ENCODE assay signal across 25 mouse cellular contexts in genomic region chr6:26976613-26977012, GRCm38 (mm10).
DNase-seq lines count a peak whose midpoint lies in the region; ATAC-seq and TF ChIP-seq lines count a peak whose summit lies in the region.
"Had no signal": no experiment of that assay in that cellular context is flagged by ENCODE, and none has a peak within 500 bp of the region (broad histone marks: within the 10 kb centered on the region; RNA-seq: fewer than 3 reads in every experiment).

No protein-coding gene starts in this region.

- no peaks in the 10 kb centered on the region for H3K9me3 ChIP-seq in midbrain, postnatal 0 days (ENCODE audit: low read length)
- no peaks in the 10 kb centered on the region for H3K9me3 ChIP-seq in midbrain, embryonic 13.5 days
- H3K9me3 ChIP-seq: heart, embryonic 13.5 days; megakaryocyte, embryonic 14.5 days; neural tube, embryonic 12.5 days had no signal

- ATAC-seq in frontal cortex, adult (ENCODE audit: low TSS enrichment): peak; percentile 73
- ATAC-seq in midbrain, postnatal 0 days (ENCODE audit: low FRiP score): no peak
- no peak for ATAC-seq in midbrain, embryonic 13.5 days
- ATAC-seq: Patski had no signal

- intact Hi-C loops in heart, adult 2 months (cut with DNase I): no loop called here

- no peaks in the 10 kb centered on the region for H3K27me3 ChIP-seq in midbrain, postnatal 0 days (ENCODE audit: insufficient read depth, low read length)
- H3K27me3 ChIP-seq in midbrain, embryonic 13.5 days: no peaks in the 10 kb centered on the region
- no peaks in the 10 kb centered on the region for H3K27me3 ChIP-seq in heart, adult 2 months (ENCODE audit: control insufficient read depth, insufficient read depth, low read length)
- H3K27me3 ChIP-seq: heart, embryonic 13.5 days; megakaryocyte, embryonic 14.5 days; neural tube, embryonic 12.5 days; Patski had no signal

- H3K9ac ChIP-seq in midbrain, postnatal 0 days (replicated peaks; ENCODE audit: low read length, poor library complexity, severe bottlenecking): no peak overlapping the region
- no peak overlapping the region for H3K9ac ChIP-seq in midbrain, embryonic 13.5 days (replicated peaks)
- H3K9ac ChIP-seq in heart, adult 2 months (ENCODE audit: low read depth, low read length): no peak overlapping the region
- H3K9ac ChIP-seq: heart, embryonic 13.5 days; neural tube, embryonic 12.5 days had no signal

- 39% methylated on average over 3 of the region's 3 CpGs for WGBS in midbrain, postnatal 0 days
- 71% methylated on average over 3 of the region's 3 CpGs for WGBS in midbrain, embryonic 13.5 days
- WGBS in heart, adult 2 months: 41% methylated on average over 3 of the region's 3 CpGs

- no peak for TF ChIP-seq EP300 in heart, adult 2 months (IDR thresholded peaks at IDR 0.05; ENCODE audit: insufficient read depth, low read depth, low read length)

- no peak for TF ChIP-seq CTCF in midbrain, postnatal 0 days (IDR thresholded peaks at IDR 0.05)
- TF ChIP-seq CTCF in heart, adult 2 months (IDR thresholded peaks at IDR 0.05): no peak

- H3K27ac ChIP-seq in midbrain, postnatal 0 days (ENCODE audit: low read depth, low read length): no peak overlapping the region
- H3K27ac ChIP-seq in midbrain, embryonic 13.5 days: no peak overlapping the region
- H3K27ac ChIP-seq in heart, adult 2 months: no peak overlapping the region
- H3K27ac ChIP-seq: heart, embryonic 13.5 days; layer of hippocampus, adult 2 months; neural tube, embryonic 12.5 days had no signal

- TF ChIP-seq POLR2A in heart, adult 2 months (IDR thresholded peaks at IDR 0.05; ENCODE audit: insufficient read depth, low read depth, low read length): no peak

- no peak overlapping the region for H3K4me2 ChIP-seq in midbrain, postnatal 0 days (ENCODE audit: low read depth, low read length, poor library complexity, severe bottlenecking)
- no peak overlapping the region for H3K4me2 ChIP-seq in midbrain, embryonic 13.5 days (replicated peaks)
- H3K4me2 ChIP-seq: heart, embryonic 13.5 days; neural tube, embryonic 12.5 days had no signal

- H3K4me3 ChIP-seq in midbrain, postnatal 0 days (ENCODE audit: low read depth, low read length): no peak overlapping the region
- no peak overlapping the region for H3K4me3 ChIP-seq in midbrain, embryonic 13.5 days (replicated peaks)
- H3K4me3 ChIP-seq in heart, adult 2 months: no peak overlapping the region
- H3K4me3 ChIP-seq: heart, embryonic 13.5 days; layer of hippocampus, adult 2 months; megakaryocyte, embryonic 14.5 days; neural tube, embryonic 12.5 days had no signal

- DNase-seq in frontal cortex, postnatal 25 days (ENCODE audit: low spot score in 2 of 2): no peak
- peak; percentile 53 for DNase-seq in midbrain, postnatal 0 days (ENCODE audit: low spot score)
- peak; percentile 55 for DNase-seq in brain, adult 2 months (ENCODE audit: low read depth, low spot score)
- peak; percentile 9 for DNase-seq in telencephalon, adult 2 months (ENCODE audit: low read depth, low spot score)
- DNase-seq in heart, adult 2 months: no peak
- DNase-seq: adrenal gland, postnatal 10 days; cerebellum, adult 11-12 months; cerebellum, postnatal 25 days; embryo, embryonic 11 days; gastrocnemius, postnatal 10 days; heart, adult 11 months; kidney, adult 18-20 months; kidney, postnatal 10 days; left cerebral cortex, postnatal 4 days; liver; lung, postnatal 14 days; spleen, adult 18-20 months; thymus, adult 2 months had no signal

- H3K4me1 ChIP-seq in midbrain, postnatal 0 days (ENCODE audit: insufficient read depth, low read length): no peaks in the 10 kb centered on the region
- no peaks in the 10 kb centered on the region for H3K4me1 ChIP-seq in midbrain, embryonic 13.5 days (replicated peaks)
- H3K4me1 ChIP-seq in heart, adult 2 months (ENCODE audit: control insufficient read depth, insufficient read depth, low read length): no peaks in the 10 kb centered on the region
- H3K4me1 ChIP-seq: heart, embryonic 13.5 days; megakaryocyte, embryonic 14.5 days; neural tube, embryonic 12.5 days had no signal

- H3K79me2 ChIP-seq in heart, adult 2 months (replicated peaks; ENCODE audit: control insufficient read depth, insufficient read depth, low read length): no peaks in the 10 kb centered on the region

- H3K36me3 ChIP-seq in midbrain, postnatal 0 days (ENCODE audit: insufficient read depth, low read length): no peaks in the 10 kb centered on the region
- H3K36me3 ChIP-seq in midbrain, embryonic 13.5 days: no peaks in the 10 kb centered on the region
- H3K36me3 ChIP-seq in heart, adult 2 months (ENCODE audit: control insufficient read depth, insufficient read depth, low read length): no peaks in the 10 kb centered on the region
- H3K36me3 ChIP-seq: heart, embryonic 13.5 days; neural tube, embryonic 12.5 days had no signal

Comparison
In these comparisons a context has a peak if more than half of its experiments do, and no peak if none do; other contexts are left out.
1. DNase-seq: peak in midbrain, postnatal 0 days (single experiment), brain, adult 2 months (single experiment) and telencephalon, adult 2 months (single experiment); none in frontal cortex, postnatal 25 days (0 of 2) and heart, adult 2 months (0 of 2).